Mouse (Mus musculus) heart, embryonic 14.5 days (tissue): Measurements from ENCODE around the gene Hoxc13. TPM values are rescaled to one million over a fixed set of nuclear protein-coding genes. Genes with fewer than 3 reads are reported as not detected.
A peak's percentile ranks its signal among the peaks of the same experiment; 100 is the strongest.

Experiments used
- ATAC-seq: fragments of 200-750 bp; cut with Nextera tagmentation; 2 replicates; pipeline ENCODE4 v1.8.0; 2017; ENCODE audit warnings: low read depth, moderate TSS enrichment; ENCODE audit not compliant: insufficient number of reproducible peaks, insufficient read depth, low FRiP score
- H3K27ac ChIP-seq, 2 experiments: fragments of 200-500 bp in 1 of 2; fragments of 300-500 bp in 1 of 2; sonication (generic) in 1 of 2; replicated peaks in 1 of 2; 2 replicates each; pipeline ENCODE4 v1.5.1; 2012 to 2014; ENCODE audit warnings: low read depth in 2 of 2, low read length in 2 of 2, control low read depth in 1 of 2, mild to moderate bottlenecking in 1 of 2, mixed read lengths in 1 of 2; ENCODE audit not compliant: control insufficient read depth in 1 of 2, insufficient read depth in 1 of 2
- H3K27me3 ChIP-seq: fragments of 300-500 bp; sonication (generic); 2 replicates; pipeline ENCODE4 v1.6.1; 2014; ENCODE audit warnings: mild to moderate bottlenecking, low read length, control low read depth; ENCODE audit not compliant: control insufficient read depth, insufficient read depth
- H3K36me3 ChIP-seq: fragments of 300-500 bp; sonication (generic); 2 replicates; pipeline ENCODE4 v1.6.1; 2014; ENCODE audit warnings: mild to moderate bottlenecking, control low read depth, low read length, mixed read lengths; ENCODE audit not compliant: control insufficient read depth, insufficient read depth
- H3K4me1 ChIP-seq, 2 experiments: fragments of 200-500 bp in 1 of 2; fragments of 300-500 bp in 1 of 2; sonication (generic) in 1 of 2; 2 replicates each; pipeline ENCODE4 v1.6.1; 2012 to 2014; ENCODE audit warnings: low read length in 2 of 2, control low read depth in 1 of 2, mixed read lengths in 1 of 2; ENCODE audit not compliant: control insufficient read depth in 2 of 2, insufficient read depth in 2 of 2
- H3K4me2 ChIP-seq: fragments of 300-500 bp; sonication (generic); 2 replicates; pipeline ENCODE4 v1.6.1; 2014; ENCODE audit warnings: mild to moderate bottlenecking, low read length
- H3K4me3 ChIP-seq, 2 experiments: fragments of 200-500 bp in 1 of 2; fragments of 300-500 bp in 1 of 2; sonication (generic) in 1 of 2; 2 replicates each; pipeline ENCODE4 v1.5.1; 2012 to 2014; ENCODE audit warnings: low read length in 2 of 2, mild to moderate bottlenecking in 2 of 2, control low read depth in 1 of 2, low read depth in 1 of 2, moderate library complexity in 1 of 2; ENCODE audit not compliant: control insufficient read depth in 1 of 2, insufficient read depth in 1 of 2
- H3K9ac ChIP-seq: fragments of 300-500 bp; sonication (generic); 2 replicates; pipeline ENCODE4 v1.6.1; 2014; ENCODE audit warnings: mild to moderate bottlenecking, low read length
- H3K9me3 ChIP-seq: fragments of 300-500 bp; sonication (generic); 2 replicates; pipeline ENCODE4 v1.6.1; 2016; ENCODE audit warnings: low read length, control low read depth; ENCODE audit not compliant: control insufficient read depth
- WGBS: fragments of 180-500 bp; shearing (Covaris S2); extraction: QIAGEN DNeasy Blood & Tissue Kit; methylation state at CpG from one replicate; pipeline ENCODE4 v1.1.7; 2014; 5-methylcytosine and 5-hydroxymethylcytosine counted together
- polyA plus RNA-seq: library from polyadenylated mRNA; unstranded; fragments of >200 nt; fragmentation: Nextera tagmentation; extraction: Ambion mirVana; gene quantifications from 2 replicates; pipeline ENCODE4 v1.2.1, GENCODE M21; 2014

The Hoxc13 gene
- polyA plus RNA-seq, 1 experiment from 2014 or later = not detected

DNA sequence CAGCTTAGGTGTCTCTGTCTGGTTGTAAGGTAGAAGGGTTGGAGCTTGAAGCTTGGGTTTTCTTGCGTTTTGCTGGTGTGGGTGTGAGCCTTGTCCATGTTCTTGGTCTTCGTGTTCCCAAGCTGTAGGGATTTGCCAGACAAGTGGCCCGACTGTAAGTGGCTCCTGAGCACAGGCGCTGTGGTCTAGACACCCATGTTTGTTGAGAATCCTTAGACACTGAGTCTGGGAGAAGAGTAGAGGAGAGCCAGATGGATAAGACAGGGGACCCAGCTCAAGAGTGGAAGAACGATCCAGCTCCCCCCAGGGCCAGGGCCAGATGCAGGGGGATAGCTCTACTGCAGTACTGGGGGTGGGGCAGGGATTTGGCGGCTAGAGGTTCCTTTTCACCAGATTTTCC lies 51.9 kb downstream of the Hoxc13 start:
- peaks cover 99% of the 10 kb centered on the region for H3K27me3 ChIP-seq
- WGBS = 2% methylated on average over 6 of the region's 6 CpGs
- H3K36me3 ChIP-seq = no peaks in the 10 kb centered on the region
- no peaks in the 10 kb centered on the region; a peak in 1 of 4 replicates for H3K4me1 ChIP-seq
- no peak overlapping the region for H3K4me2 ChIP-seq
- H3K9ac ChIP-seq = no peak overlapping the region
- no peaks in the 10 kb centered on the region for H3K9me3 ChIP-seq
- no peak overlapping the region for H3K27ac ChIP-seq
- H3K4me3 ChIP-seq = no peak overlapping the region
- ATAC-seq = no peak

- no peak for ATAC-seq
- H3K36me3 ChIP-seq = no peaks in the 10 kb centered on the region
- H3K27me3 ChIP-seq = peaks cover 100% of the 10 kb centered on the region
- H3K4me2 ChIP-seq = no peak overlapping the region
- no peaks in the 10 kb centered on the region for H3K9me3 ChIP-seq
- no peak overlapping the region for H3K9ac ChIP-seq
- H3K4me3 ChIP-seq = no peak overlapping the region
- 4% methylated on average over 7 of the region's 7 CpGs for WGBS
- no peaks in the 10 kb centered on the region; a peak in 1 of 4 replicates for H3K4me1 ChIP-seq
- H3K27ac ChIP-seq = no peak overlapping the region
These were observed 54.1 kb downstream of the Hoxc13 start for GRCm38 (mm10) chr15:102975034-102975433.

GRCm38 (mm10) chr15:102975688-102976111 lies 54.8 kb downstream of the Hoxc13 start:
- Histone ChIP-seq H3K9ac (no peak overlapping the region), H3K27ac (no peak overlapping the region), H3K9me3 (no peaks in the 10 kb centered on the region), H3K4me2 (no peak overlapping the region), H3K4me3 (no peak overlapping the region), H3K27me3 (peaks cover 100% of the 10 kb centered on the region), H3K4me1 (no peaks in the 10 kb centered on the region; a peak in 1 of 4 replicates), H3K36me3 (no peaks in the 10 kb centered on the region)
- WGBS = 2% methylated on average over 21 of the region's 21 CpGs
- no peak for ATAC-seq

- Histone ChIP-seq H3K4me2 (peak within 1 kb of the TSS; percentile 43), H3K27me3 (peaks cover 100% of the 10 kb centered on the region), H3K36me3 (no peaks in the 10 kb centered on the region), H3K9ac (no peak within 1 kb of the TSS), H3K4me1 (peaks cover 0 to under 1% of the 10 kb centered on the region in 2 experiments; a peak in 1 of 4 replicates), H3K4me3 (peak within 1 kb of the TSS in 1 of 2 experiments; percentile 28; a peak in 2 of 4 replicates), H3K9me3 (no peaks in the 10 kb centered on the region), H3K27ac (no peak within 1 kb of the TSS)
- no peak for ATAC-seq
- 0% methylated on average over 13 of the region's 20 CpGs for WGBS
These were observed 55.3 kb downstream of the Hoxc13 start, which contains the start of gene Hoxc9 for GRCm38 (mm10) chr15:102976171-102976570. TSS of gene Hoxc9 (plus strand) at chr15:102976439.

DNA sequence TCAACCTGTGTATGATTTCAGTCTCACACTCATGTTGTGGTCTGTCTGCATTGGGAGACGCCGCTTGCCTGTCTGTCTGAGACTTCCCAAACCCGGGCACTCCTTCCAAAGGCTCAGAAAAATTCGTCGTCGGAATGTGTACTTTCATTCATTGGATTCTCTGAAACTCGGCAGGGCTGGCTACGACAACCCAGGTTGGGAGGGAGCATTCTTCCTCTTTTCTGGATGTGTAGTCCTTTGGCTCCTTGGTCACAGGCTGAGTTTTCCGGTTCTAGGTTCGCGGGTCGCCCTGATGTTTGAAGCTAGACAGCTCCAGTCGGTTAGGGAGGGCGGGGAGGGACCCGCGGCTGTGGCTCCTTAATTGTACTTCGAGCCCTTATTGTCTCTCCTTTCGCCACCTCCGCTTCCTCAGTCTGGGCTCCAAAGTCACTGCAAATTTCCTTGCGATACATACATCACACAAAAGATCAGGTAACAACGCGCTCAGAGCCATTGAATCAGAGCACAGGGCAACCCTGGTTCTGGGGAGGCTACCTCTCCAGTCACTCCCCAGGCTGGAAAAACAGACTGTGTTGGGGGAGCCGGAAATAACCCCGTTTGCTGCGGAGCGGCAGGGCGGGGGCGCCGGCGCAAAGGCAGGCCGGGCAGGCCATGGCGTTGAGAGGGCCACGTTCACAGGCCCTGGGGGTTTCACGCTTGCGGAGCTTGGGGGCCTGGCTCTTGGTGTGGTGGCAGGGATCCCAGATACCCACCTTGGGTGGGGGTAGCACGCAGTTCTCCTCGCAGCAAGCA lies 55.9 kb downstream of the Hoxc13 start:
- Histone ChIP-seq H3K4me3 (peak overlapping the region in 1 of 2 experiments; percentile 28; a peak in 2 of 4 replicates), H3K9ac (no peak overlapping the region), H3K27ac (no peak overlapping the region), H3K9me3 (no peaks in the 10 kb centered on the region), H3K4me2 (peak overlapping the region; percentile 43), H3K4me1 (peaks cover 0 to 4% of the 10 kb centered on the region in 2 experiments; a peak in 2 of 4 replicates), H3K27me3 (peaks cover 100% of the 10 kb centered on the region), H3K36me3 (no peaks in the 10 kb centered on the region)
- 1% methylated on average over 37 of the region's 37 CpGs for WGBS
- no peak for ATAC-seq

DNA sequence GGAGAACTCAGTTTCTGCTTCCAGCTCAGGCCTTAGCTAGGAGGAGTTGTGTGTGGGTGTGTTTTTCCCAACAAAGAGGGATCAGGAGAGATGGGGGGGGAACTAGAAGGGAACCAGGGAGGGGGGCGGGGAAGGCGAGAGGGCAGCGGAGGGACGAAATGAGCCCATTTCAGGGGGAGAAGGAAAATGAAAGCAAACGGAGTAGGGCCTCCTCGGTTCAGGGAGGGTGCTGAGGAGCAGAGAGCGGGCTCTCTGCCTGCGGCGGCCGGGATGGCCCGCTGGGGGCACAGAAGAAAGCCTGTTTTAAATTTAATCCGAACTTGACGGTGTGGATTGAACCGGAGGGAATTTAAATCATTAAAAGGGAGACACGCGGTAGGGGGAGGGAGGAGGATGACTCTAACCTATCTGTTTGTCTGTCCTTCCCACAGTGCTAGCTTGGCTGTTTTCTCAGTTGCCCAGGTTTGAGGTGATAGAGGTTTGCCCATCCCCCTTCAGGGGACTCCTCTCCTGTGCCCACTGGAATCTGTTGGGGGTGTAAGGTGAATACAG lies 56.6 kb downstream of the Hoxc13 start:
- Histone ChIP-seq H3K27ac (no peak overlapping the region), H3K36me3 (no peaks in the 10 kb centered on the region), H3K4me3 (peak overlapping the region in 1 of 2 experiments; percentile 28; a peak in 2 of 4 replicates), H3K4me1 (peaks cover 0 to 6% of the 10 kb centered on the region in 2 experiments; a peak in 2 of 4 replicates), H3K4me2 (peak overlapping the region; percentile 43), H3K9me3 (no peaks in the 10 kb centered on the region), H3K27me3 (peaks cover 100% of the 10 kb centered on the region), H3K9ac (no peak overlapping the region)
- ATAC-seq = no peak
- WGBS = 3% methylated on average over 16 of the region's 16 CpGs
